Mouse (Mus musculus): ENCODE measurements around the gene Lrrfip1. TPM values are rescaled to one million over a fixed set of nuclear protein-coding genes. Genes with fewer than 3 reads are reported as not detected.

Lrrfip1 gene
- total RNA-seq (2018; cell fraction: chromatin; rRNA removed): 1,000 to 10,000 TPM in 1 of 26 experiments, 100 to 1,000 TPM in 24, 10 to 100 TPM in 1; 83.2 to 1,087 (median 200) TPM
- 100 to 1,000 TPM in 5 of 26 experiments, 10 to 100 TPM in 21; 53.9 to 309 (median 75.0) TPM for total RNA-seq (2018; cell fraction: cytosol; rRNA removed)
- 100 to 1,000 TPM in 19 of 26 experiments, 10 to 100 TPM in 7; 79.7 to 456 (median 123) TPM for total RNA-seq (2018; cell fraction: nucleus; rRNA removed)
- 58.8 to 94.9 TPM (median 88.9 TPM) in 3 replicates for polyA plus RNA-seq (2018)

DNA sequence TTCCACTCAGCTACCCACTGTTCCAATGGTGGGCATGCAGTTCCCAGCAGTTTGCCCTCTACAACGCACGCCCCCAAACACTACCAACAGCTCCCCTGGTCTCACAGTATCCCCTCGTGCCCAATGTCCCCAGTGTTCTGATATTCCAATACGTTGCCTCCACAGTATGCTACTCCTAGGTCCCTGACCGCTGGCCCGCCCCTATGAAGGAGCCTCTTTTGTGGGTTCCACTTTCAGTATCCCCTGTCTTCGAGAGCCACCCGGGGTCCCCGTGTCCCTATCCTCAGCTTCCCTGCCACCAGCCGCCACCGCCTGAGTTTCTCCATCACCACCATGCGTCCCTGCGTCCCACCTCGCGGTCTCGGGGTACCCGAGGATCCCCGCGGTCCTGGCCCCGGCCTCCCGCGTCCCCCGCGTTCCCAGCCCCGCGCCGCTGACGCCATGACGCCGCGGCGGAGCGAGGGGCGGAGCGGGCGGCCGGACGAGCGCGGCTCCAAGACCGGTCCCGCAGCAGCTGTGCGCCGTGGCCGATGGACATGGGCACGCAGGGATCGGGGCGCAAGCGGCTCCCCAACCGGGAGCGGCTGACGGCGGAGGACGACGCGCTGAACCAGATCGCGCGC lies at the start of gene Lrrfip1:
TSS of gene Lrrfip1 (plus strand) at position 470 of the 623 bp plus-strand sequence.
- WGBS (ENCODE audit: missing documents): 1% methylated on average over 40 of the region's 59 CpGs
- peak within 1 kb of the TSS; percentile 75 for H3K4me3 ChIP-seq (ENCODE audit: inconsistent target)
- peaks cover 44% of the 10 kb centered on the region for H3K79me2 ChIP-seq (ENCODE audit: inconsistent target)
- peak within 1 kb of the TSS; percentile 31 for H3K27ac ChIP-seq
- no peaks in the 10 kb centered on the region for H3K36me3 ChIP-seq (ENCODE audit: inconsistent target)

DNA sequence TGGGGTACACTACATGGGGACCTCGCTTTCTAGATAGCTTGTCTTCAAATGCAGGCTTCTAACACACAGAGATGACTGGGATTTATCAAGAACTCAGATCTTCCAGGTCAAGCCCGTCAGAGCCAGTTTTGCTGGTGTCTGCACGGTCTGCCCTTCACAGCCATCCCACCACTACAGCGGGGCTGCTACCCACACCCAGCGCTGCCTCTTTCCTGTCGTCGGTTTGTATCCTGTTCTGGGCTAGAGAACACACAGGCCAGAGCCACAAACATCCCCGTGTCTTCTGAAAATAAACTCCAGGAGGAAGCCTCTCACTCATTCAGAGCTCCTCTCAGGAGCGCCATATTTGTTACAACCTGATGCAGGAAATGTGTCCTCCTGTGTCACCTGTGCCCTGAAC lies 49.2 kb upstream of the Lrrfip1 start:
- no peaks in the 10 kb centered on the region for H3K36me3 ChIP-seq (ENCODE audit: inconsistent target)
- 10% methylated on average over 9 of the region's 9 CpGs for WGBS (ENCODE audit: missing documents)
- no peak overlapping the region for H3K4me3 ChIP-seq (ENCODE audit: inconsistent target)
- H3K27ac ChIP-seq: no peak overlapping the region
- no peaks in the 10 kb centered on the region for H3K79me2 ChIP-seq (ENCODE audit: inconsistent target)

DNA sequence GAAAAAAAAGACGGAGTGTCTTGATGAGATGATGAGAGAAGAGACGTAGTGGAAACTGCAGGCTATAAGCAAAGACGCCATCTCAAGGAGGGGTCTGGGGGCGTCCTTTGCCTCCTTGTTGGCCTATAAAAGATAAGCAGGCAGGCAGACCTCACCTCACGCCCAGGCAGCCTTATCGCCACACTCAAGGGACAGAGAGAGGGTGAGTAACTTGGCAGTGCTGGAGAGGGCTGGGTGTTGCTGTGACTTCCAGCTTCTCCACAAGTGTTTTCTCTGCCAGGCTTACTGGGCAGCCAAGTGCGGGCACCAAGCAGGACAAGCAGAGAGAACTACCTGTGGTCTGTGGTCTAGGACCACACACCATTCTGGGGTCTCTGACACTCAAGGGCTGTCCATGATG lies 46.9 kb upstream of the Lrrfip1 start:
- H3K79me2 ChIP-seq (ENCODE audit: inconsistent target): no peaks in the 10 kb centered on the region
- 82% methylated on average over 7 of the region's 7 CpGs for WGBS (ENCODE audit: missing documents)
- no peaks in the 10 kb centered on the region for H3K36me3 ChIP-seq (ENCODE audit: inconsistent target)
- H3K4me3 ChIP-seq (ENCODE audit: inconsistent target): no peak overlapping the region
- no peak overlapping the region for H3K27ac ChIP-seq

DNA sequence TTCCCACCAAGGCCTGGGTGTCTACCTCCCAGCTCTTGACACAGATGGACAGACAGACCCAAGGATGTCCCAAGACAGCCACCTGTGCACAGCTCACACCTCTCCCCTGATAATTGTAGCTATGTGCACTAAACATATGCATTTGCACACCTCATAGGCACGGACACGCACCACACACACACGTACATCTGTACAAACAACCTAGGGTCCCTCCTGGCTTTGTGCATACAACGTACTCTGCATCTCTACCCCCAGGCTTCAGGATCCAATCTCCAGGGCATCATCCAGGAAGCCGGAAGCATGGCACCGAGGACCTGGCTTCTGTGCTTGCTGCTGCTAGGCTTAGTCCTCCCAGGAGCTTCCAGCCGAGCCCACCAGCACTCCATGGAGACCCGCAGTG lies 45.7 kb upstream of the Lrrfip1 start, which contains the start of gene Prlh:
TSS of gene Prlh (plus strand) at position 301 of the 400 bp plus-strand sequence.
- no peak within 1 kb of the TSS for H3K27ac ChIP-seq
- 89% methylated on average over 8 of the region's 8 CpGs for WGBS (ENCODE audit: missing documents)
- no peak within 1 kb of the TSS for H3K4me3 ChIP-seq (ENCODE audit: inconsistent target)
- H3K79me2 ChIP-seq (ENCODE audit: inconsistent target): no peaks in the 10 kb centered on the region
- no peaks in the 10 kb centered on the region for H3K36me3 ChIP-seq (ENCODE audit: inconsistent target)

DNA sequence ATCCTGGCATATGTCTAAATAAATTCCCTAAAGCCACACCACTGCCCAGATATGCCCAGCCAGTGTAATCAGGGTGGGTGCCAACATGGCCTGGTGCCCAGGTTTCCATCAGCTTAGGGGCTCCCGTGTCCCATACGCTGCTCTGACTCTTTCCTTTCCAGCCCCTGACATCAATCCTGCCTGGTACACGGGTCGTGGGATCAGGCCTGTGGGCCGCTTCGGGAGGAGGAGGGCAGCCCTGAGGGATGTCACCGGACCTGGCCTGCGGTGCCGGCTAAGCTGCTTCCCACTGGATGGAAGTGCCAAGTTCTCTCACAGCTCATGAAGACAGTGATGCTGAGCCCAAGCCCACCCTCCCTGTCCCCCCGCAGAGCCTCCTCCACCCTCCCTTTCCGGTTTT lies 44.8 kb upstream of the Lrrfip1 start:
- 89% methylated on average over 11 of the region's 11 CpGs for WGBS (ENCODE audit: missing documents)

DNA sequence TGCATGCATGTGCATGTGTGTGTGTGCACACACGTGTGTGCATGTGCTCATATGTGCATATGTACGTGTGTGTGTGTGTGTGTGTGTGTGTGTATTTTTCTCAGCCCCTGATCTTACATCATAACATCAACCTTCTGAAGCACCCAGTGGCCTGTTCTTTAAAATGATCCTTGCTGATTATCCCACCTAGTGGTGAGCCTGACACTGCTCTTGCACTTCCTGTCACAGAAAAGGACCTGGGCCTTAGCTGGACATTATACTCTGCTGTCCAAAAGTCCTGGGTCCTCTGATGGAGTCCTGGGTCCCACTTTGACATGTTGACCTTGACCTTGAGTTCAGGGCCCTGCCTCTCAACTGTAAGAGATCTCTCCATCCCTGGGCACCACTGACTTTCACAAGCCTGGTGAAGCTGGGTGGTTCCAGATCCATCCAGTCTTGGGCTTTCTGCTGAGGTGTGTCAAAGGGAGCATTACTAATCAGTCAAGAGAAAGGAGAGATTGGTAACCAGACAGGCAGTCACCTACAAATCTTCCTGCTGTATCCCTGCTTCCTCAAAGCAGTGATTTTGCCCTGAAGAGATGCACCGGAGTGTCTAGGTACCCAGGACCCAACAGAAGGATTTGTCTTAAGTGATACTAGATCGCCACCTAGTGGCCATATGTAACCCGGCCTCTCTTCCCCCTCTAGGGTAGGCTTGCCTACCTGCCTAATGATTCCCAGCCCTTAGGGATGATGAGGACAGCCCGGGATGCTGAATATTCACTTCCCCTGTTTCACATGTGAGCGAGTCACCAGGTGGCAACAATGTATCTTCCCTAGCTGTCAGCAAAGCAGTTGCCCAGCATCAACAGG lies 42.1 kb upstream of the Lrrfip1 start:
- Histone ChIP-seq H3K27ac (no peak overlapping the region), H3K79me2 (ENCODE audit: inconsistent target) (no peaks in the 10 kb centered on the region), H3K36me3 (ENCODE audit: inconsistent target) (no peaks in the 10 kb centered on the region), H3K4me3 (ENCODE audit: inconsistent target) (no peak overlapping the region)
- 29% methylated on average over 7 of the region's 7 CpGs for whole genome bisulfite sequencing (ENCODE audit: missing documents)

More for the DNA sequence above, 44.8 kb upstream of the Lrrfip1 start:
- Histone ChIP-seq H3K4me3 (ENCODE audit: inconsistent target) (no peak overlapping the region), H3K27ac (no peak overlapping the region), H3K36me3 (ENCODE audit: inconsistent target) (no peaks in the 10 kb centered on the region), H3K79me2 (ENCODE audit: inconsistent target) (no peaks in the 10 kb centered on the region)

DNA sequence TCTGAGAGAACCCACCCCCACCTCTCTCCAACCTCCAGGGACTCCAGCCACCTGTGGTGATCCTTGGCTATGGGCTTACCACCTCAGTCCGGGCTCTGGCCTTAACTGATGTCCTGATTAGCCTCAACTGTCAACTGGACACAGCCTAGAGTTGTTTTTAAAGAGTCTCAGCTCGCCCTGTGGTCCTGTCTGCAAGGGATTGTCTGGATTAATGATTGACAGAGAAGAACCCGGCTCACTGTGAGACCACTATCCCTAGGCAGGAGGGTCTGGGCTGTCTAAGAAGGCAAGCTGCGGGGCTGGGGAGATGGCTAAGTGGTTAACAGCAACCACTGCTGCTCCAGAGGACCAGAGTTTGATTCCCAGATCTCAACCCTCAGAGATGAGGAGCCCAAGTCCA lies 36.0 kb upstream of the Lrrfip1 start:
- Histone ChIP-seq H3K4me3 (ENCODE audit: inconsistent target) (no peak overlapping the region), H3K36me3 (ENCODE audit: inconsistent target) (no peaks in the 10 kb centered on the region), H3K79me2 (ENCODE audit: inconsistent target) (no peaks in the 10 kb centered on the region), H3K27ac (no peak overlapping the region)
- 94% methylated on average over 4 of the region's 4 CpGs for WGBS (ENCODE audit: missing documents)

DNA sequence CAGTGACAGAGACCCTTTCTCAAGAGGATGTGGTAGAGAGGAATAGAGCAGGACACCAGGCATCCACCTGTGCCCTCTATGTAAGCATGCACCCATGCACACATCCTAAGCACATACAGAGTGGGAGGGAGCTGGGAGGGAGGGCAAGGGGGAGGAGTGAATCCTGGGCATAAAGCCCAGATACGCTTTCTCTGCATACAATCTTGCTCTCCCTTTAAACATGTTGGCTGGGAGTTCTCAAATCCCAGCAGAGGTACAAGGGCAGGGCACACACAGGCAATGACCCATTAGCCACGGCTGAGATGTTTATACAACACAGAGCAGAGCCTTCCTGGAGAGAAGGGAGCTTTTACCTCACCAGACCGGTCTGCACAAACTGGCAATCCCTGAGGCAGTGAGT lies 35.5 kb upstream of the Lrrfip1 start:
- Histone ChIP-seq H3K27ac (no peak overlapping the region), H3K36me3 (ENCODE audit: inconsistent target) (no peaks in the 10 kb centered on the region), H3K79me2 (ENCODE audit: inconsistent target) (no peaks in the 10 kb centered on the region), H3K4me3 (ENCODE audit: inconsistent target) (no peak overlapping the region)
- 84% methylated on average over 3 of the region's 3 CpGs for WGBS (ENCODE audit: missing documents)

DNA sequence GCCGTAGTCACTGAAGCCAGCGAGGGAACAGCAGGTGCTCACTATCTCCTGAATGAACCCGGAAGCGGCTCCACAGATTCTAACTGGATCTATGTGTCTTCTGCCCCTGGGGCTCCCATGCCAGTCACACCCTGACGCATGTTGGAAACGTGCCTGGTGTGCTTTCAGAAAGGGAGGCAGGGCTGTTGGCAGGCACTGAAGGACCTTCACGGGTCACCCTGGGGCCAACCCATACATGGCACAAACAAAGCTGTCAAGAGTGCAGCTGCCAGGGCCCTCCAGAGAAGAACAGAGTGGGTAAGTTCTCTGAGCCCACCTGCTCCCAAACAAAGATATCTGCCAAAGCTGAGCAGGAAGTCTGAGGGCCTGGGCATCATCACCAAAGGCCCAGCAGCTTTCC lies 31.0 kb upstream of the Lrrfip1 start:
- no peak overlapping the region for H3K27ac ChIP-seq
- no peaks in the 10 kb centered on the region for H3K36me3 ChIP-seq (ENCODE audit: inconsistent target)
- no peaks in the 10 kb centered on the region for H3K79me2 ChIP-seq (ENCODE audit: inconsistent target)
- no peak overlapping the region for H3K4me3 ChIP-seq (ENCODE audit: inconsistent target)
- 88% methylated on average over 7 of the region's 7 CpGs for WGBS (ENCODE audit: missing documents)

DNA sequence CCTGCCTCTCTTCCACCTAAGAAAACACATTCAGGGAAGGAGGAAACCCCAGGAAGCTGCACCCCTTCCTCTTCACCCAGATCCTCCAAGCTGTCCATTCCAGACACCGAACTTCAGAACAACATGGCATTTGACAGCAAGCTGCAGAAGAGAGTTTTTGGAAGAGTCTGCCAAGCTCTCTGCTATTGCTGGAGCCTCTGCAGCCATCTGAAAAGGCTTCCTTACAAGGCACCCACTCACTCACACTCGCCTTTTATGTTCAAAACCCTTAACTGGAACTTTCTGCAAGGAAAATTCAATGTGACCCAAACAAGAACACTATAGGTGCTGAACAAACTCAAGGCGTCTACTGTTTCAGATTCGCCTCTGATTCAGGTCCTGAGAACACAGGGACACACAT lies 29.9 kb upstream of the Lrrfip1 start:
- Histone ChIP-seq H3K4me3 (ENCODE audit: inconsistent target) (no peak overlapping the region), H3K27ac (no peak overlapping the region), H3K36me3 (ENCODE audit: inconsistent target) (no peaks in the 10 kb centered on the region), H3K79me2 (ENCODE audit: inconsistent target) (no peaks in the 10 kb centered on the region)
- WGBS (ENCODE audit: missing documents): 41% methylated on average over 4 of the region's 4 CpGs

DNA sequence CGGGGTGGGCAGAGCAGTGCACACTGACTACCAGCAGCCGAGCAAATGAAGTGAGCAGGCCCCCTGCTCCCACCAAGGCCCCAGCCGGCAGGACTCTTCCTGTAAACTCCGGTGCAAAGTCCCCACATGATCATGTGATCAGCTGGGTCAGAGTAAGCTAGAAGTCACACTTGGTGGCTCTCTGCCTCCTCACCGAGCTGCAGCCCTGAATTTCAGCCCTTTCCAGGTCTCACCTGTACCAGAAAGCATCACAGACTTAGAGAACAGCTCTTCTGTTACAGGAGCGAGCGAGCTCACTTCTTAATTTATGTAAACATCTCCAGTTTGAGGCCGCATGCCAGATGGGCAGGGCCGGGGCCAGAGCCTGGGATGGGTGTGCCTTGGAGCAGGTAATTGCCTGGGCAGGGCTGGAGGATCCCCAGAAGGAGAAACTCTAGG lies 29.2 kb upstream of the Lrrfip1 start, which contains the start of gene Rab17:
TSS of gene Rab17 (minus strand) at position 315 of the 438 bp plus-strand sequence.
- Histone ChIP-seq H3K27ac (no peak within 1 kb of the TSS), H3K4me3 (ENCODE audit: inconsistent target) (no peak within 1 kb of the TSS), H3K36me3 (ENCODE audit: inconsistent target) (no peaks in the 10 kb centered on the region), H3K79me2 (ENCODE audit: inconsistent target) (no peaks in the 10 kb centered on the region)
- WGBS (ENCODE audit: missing documents): 40% methylated on average over 9 of the region's 9 CpGs

DNA sequence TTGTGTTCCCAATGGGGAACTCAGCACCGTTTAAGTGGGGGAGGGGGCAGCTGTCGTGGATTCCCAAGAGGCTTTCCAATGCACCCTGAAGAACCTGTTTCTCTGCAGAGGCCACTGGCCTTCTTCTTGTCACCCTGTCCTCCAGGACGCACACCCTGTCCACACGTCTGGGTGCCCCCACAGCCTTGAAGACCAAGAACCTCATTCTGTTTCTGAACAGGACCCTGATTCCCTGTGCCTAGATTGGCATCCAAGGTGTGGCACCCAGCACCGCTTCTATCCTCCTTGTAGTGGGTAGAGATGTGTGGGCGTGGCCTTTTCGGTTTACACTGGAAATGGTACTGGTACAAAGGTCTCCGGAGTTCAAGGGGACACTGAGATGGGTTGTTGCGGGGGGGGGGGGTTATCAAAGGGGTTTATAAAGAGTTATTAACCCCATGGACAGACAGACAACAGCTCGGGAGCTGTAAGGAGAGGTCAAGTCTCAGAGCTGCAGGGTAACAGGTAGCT lies 28.6 kb upstream of the Lrrfip1 start:
- H3K27ac ChIP-seq: no peak overlapping the region
- H3K4me3 ChIP-seq (ENCODE audit: inconsistent target): no peak overlapping the region
- 93% methylated on average over 10 of the region's 10 CpGs for WGBS (ENCODE audit: missing documents)
- no peaks in the 10 kb centered on the region for H3K79me2 ChIP-seq (ENCODE audit: inconsistent target)
- H3K36me3 ChIP-seq (ENCODE audit: inconsistent target): no peaks in the 10 kb centered on the region

DNA sequence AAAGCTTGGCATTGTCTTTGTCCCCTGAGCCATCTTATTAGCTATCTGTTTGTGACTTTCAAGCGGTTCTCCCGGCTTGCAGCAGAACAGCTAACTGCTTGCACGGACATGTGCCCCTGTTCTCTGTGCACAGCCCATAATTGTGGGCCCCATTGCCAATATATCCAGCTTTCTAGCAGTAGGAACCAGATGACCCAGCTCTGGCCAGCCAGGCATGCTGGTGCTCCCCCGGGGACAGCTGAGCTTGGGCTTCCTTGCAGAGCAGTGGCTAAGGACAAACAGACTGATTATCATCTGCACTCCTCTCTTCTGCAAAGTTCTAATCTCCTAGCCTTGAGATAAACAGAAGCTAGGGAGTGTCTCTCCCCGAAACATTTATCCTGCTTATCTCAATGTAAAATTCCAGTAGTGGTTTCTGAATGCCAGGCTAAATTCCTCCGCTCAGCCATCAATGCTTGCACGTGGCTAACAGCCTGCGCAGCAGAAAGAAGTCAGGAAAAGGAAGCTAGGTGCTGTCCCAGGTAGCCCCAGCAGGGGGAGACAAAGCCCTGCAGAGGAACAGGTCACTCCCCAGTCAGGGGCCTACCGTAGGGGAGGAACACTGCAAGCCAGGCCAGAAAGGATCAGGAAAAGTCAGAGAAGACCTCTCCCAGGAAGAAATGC lies 25.5 kb upstream of the Lrrfip1 start:
- H3K27ac ChIP-seq: peak overlapping the region; percentile 89
- H3K79me2 ChIP-seq (ENCODE audit: inconsistent target): no peaks in the 10 kb centered on the region
- WGBS (ENCODE audit: missing documents): 34% methylated on average over 9 of the region's 9 CpGs
- H3K36me3 ChIP-seq (ENCODE audit: inconsistent target): no peaks in the 10 kb centered on the region
- no peak overlapping the region for H3K4me3 ChIP-seq (ENCODE audit: inconsistent target)

DNA sequence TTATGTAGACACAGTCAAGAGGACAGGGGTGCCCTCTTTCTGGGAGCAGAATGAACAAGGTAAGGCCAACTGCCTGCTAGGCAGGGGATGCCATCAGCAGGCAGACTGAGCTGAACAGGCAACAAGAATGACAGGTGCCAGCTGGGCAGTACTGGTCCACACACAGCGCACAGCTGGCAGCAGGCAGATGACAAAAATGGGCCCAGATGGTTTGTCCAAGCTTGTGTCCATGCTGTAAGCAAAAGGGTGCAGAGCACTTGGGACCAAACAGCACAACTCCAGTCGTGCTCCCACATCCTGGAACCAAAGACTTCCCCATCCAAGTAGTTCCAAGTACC lies 25.0 kb upstream of the Lrrfip1 start:
- WGBS (ENCODE audit: missing documents): 58% methylated on average over 2 of the region's 2 CpGs

More for the DNA sequence above, 25.0 kb upstream of the Lrrfip1 start:
- H3K4me3 ChIP-seq (ENCODE audit: inconsistent target): no peak overlapping the region
- H3K27ac ChIP-seq: peak overlapping the region; percentile 89
- no peaks in the 10 kb centered on the region for H3K36me3 ChIP-seq (ENCODE audit: inconsistent target)
- H3K79me2 ChIP-seq (ENCODE audit: inconsistent target): no peaks in the 10 kb centered on the region
